Mouse (Mus musculus): ENCODE measurements around the gene Klrb1a. TPM values are rescaled to one million over a fixed set of nuclear protein-coding genes. Genes with fewer than 3 reads are reported as not detected.
A peak's percentile ranks its signal among the peaks of the same experiment; 100 is the strongest.
"Not testable (repeated sequence)": the region's sequence is repeated elsewhere in the genome, so short reads cannot be mapped to it uniquely, and the experiment has no call there.

The Klrb1a gene
- total and polyA plus RNA-seq, 2 experiments from 2014 or later = not detected

- TF ChIP-seq CTCF (IDR thresholded peaks at IDR 0.05; ENCODE audit: low read depth) = no peak
- WGBS = 71% methylated on average over 2 of the region's 2 CpGs
Measured at GRCm38 (mm10) chr6:128643999-128644398, 20.7 kb upstream of the Klrb1a start.

DNA sequence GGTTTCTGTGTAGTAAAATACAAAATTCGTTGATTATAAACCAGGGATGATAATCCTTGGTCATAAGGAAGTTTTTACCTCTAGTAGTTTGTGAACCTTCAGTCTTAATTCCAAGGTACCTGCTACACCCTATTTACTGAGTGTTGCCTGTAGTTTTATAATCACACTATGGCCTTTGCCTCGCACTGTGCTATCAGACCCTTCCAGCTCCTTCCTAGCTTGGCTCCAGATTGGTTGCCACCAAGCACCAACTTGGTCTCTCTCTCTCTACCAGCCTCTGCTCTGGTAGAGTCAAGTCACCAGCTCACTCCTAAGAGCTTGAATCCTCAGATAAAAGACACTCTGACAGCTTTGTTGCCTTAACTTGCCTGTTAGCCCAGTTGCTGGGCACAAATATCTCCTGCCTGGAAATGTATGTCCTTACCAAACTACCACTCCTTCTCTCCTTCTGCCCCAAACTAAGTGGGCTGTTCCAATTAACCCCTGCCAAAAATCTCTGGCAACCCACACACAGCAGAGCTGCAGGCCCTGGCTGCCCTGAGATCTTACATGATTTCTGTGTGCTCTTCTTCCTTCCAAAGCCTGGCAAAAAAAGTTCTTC is 17.9 kb upstream of the Klrb1a start:
- Histone ChIP-seq H3K27me3 (ENCODE audit: insufficient read depth, low read length) (no peaks in the 10 kb centered on the region), H3K4me2 (ENCODE audit: low read depth) (no peak overlapping the region), H3K9me3 (ENCODE audit: low read length) (no peaks in the 10 kb centered on the region), H3K36me3 (ENCODE audit: insufficient read depth) (no peaks in the 10 kb centered on the region), H3K4me1 (ENCODE audit: insufficient read depth) (no peaks in the 10 kb centered on the region), H3K27ac (ENCODE audit: low read depth, low read length) (no peak overlapping the region), H3K4me3 (ENCODE audit: low read depth, low read length) (no peak overlapping the region), H3K9ac (no peak overlapping the region)
- DNase-seq (no peak), ATAC-seq (no peak)
- WGBS = 71% methylated on average over 2 of the region's 2 CpGs
- no peak for TF ChIP-seq CTCF (IDR thresholded peaks at IDR 0.05; ENCODE audit: low read depth)

More at GRCm38 (mm10) chr6:128643999-128644398, 20.7 kb upstream of the Klrb1a start:
- no peaks in the 10 kb centered on the region for H3K9me3 ChIP-seq (ENCODE audit: low read length)
- H3K27ac ChIP-seq (ENCODE audit: low read depth, low read length) = no peak overlapping the region
- H3K36me3 ChIP-seq (ENCODE audit: insufficient read depth) = no peaks in the 10 kb centered on the region
- DNase-seq (no peak), ATAC-seq (no peak)
- H3K27me3 ChIP-seq (ENCODE audit: insufficient read depth, low read length) = no peaks in the 10 kb centered on the region
- no peak overlapping the region for H3K4me3 ChIP-seq (ENCODE audit: low read depth, low read length)
- no peak overlapping the region for H3K9ac ChIP-seq
- H3K4me1 ChIP-seq (ENCODE audit: insufficient read depth) = no peaks in the 10 kb centered on the region
- no peak overlapping the region for H3K4me2 ChIP-seq (ENCODE audit: low read depth)

DNA sequence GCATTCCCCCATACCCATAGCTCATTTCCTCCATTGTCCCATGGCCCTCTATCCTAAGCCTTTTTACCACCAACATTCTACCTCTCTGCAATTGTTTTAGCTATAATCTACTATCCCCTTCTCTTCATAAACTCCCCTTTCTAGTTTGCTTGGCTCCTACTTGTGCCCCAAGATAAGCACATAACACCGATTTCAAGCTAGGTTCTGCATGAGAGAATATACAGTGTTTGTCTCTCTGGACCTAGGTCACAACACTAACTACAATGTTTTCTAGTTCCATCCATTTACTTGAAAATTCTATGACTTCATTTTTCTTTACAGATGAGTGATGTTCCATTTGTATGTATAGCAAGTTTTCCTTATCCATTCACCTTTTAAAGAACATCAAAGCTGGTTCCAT is 17.3 kb upstream of the Klrb1a start:
- 96% methylated on average over 1 of the region's 1 CpGs for WGBS
- no peak for TF ChIP-seq CTCF (IDR thresholded peaks at IDR 0.05; ENCODE audit: low read depth)
- H3K9ac ChIP-seq = no peak overlapping the region
- H3K36me3 ChIP-seq (ENCODE audit: insufficient read depth) = no peaks in the 10 kb centered on the region
- no peaks in the 10 kb centered on the region for H3K9me3 ChIP-seq (ENCODE audit: low read length)
- ATAC-seq (no peak), DNase-seq (no peak)
- H3K4me2 ChIP-seq (ENCODE audit: low read depth) = no peak overlapping the region
- H3K27me3 ChIP-seq (ENCODE audit: insufficient read depth, low read length) = no peaks in the 10 kb centered on the region
- H3K4me1 ChIP-seq (ENCODE audit: insufficient read depth) = no peaks in the 10 kb centered on the region
- no peak overlapping the region for H3K27ac ChIP-seq (ENCODE audit: low read depth, low read length)
- H3K4me3 ChIP-seq (ENCODE audit: low read depth, low read length) = no peak overlapping the region

- H3K27me3 ChIP-seq (ENCODE audit: insufficient read depth, low read length); H3K36me3 ChIP-seq (ENCODE audit: insufficient read depth); H3K4me1 ChIP-seq (ENCODE audit: insufficient read depth); ATAC-seq; H3K9me3 ChIP-seq (ENCODE audit: low read length); H3K4me2 ChIP-seq (ENCODE audit: low read depth); H3K4me3 ChIP-seq (ENCODE audit: low read depth, low read length); DNase-seq; H3K9ac ChIP-seq; H3K27ac ChIP-seq (ENCODE audit: low read depth, low read length): not testable (repeated sequence)
- 77% methylated on average over 15 of the region's 15 CpGs for WGBS
Measured at GRCm38 (mm10) chr6:128630912-128631905, 7.9 kb upstream of the Klrb1a start.

- not testable (repeated sequence) for H3K27ac ChIP-seq (ENCODE audit: low read depth, low read length); H3K4me1 ChIP-seq (ENCODE audit: insufficient read depth); H3K9me3 ChIP-seq (ENCODE audit: low read length); H3K4me2 ChIP-seq (ENCODE audit: low read depth); H3K9ac ChIP-seq; H3K27me3 ChIP-seq (ENCODE audit: insufficient read depth, low read length); H3K4me3 ChIP-seq (ENCODE audit: low read depth, low read length); H3K36me3 ChIP-seq (ENCODE audit: insufficient read depth)
- DNase-seq (peak; percentile 83), ATAC-seq (peak; percentile 98)
- peak; percentile 83 for TF ChIP-seq CTCF (IDR thresholded peaks at IDR 0.05; ENCODE audit: low read depth)
- WGBS = 57% methylated on average over 12 of the region's 13 CpGs
Measured at GRCm38 (mm10) chr6:128629771-128630739, 6.7 kb upstream of the Klrb1a start.

GRCm38 (mm10) chr6:128625246-128625645 is 1.9 kb upstream of the Klrb1a start:
- not testable (repeated sequence) for DNase-seq; H3K4me3 ChIP-seq (ENCODE audit: low read depth, low read length); ATAC-seq

More at GRCm38 (mm10) chr6:128625246-128625645, 1.9 kb upstream of the Klrb1a start:
- not testable (repeated sequence) for H3K27me3 ChIP-seq (ENCODE audit: insufficient read depth, low read length); H3K27ac ChIP-seq (ENCODE audit: low read depth, low read length); H3K9me3 ChIP-seq (ENCODE audit: low read length); H3K9ac ChIP-seq; H3K4me1 ChIP-seq (ENCODE audit: insufficient read depth); H3K36me3 ChIP-seq (ENCODE audit: insufficient read depth); H3K4me2 ChIP-seq (ENCODE audit: low read depth)
- 93% methylated on average over 6 of the region's 6 CpGs for WGBS
